Mouse (Mus musculus) CH12.LX (cell line): ENCODE data around the gene Clpp.

Source experiments
- CTCF ChIP-seq, 2 experiments: IDR thresholded peaks in 1 of 2; conservative IDR thresholded peaks in 1 of 2; 2 replicates each; pipeline ENCODE4 v1.5.1; 2011 to 2012; ENCODE audit warnings: low read depth in 2 of 2, low read length in 2 of 2, improper control_type of control experiment in 1 of 2, inconsistent platforms in 1 of 2, mild to moderate bottlenecking in 1 of 2, moderate library complexity in 1 of 2
- JUND ChIP-seq: conservative IDR thresholded peaks from 2 replicates; pipeline ENCODE4 v1.6.1; 2011; ENCODE audit warnings: low read depth, low read length, improper control_type of control experiment
- MAX ChIP-seq: IDR thresholded peaks from 2 replicates; pipeline ENCODE4 v1.6.1; 2011; ENCODE audit warnings: low read length, improper control_type of control experiment
- MEF2A ChIP-seq: IDR thresholded peaks from 2 replicates; pipeline ENCODE4 v1.6.1; 2014; ENCODE audit warnings: low read depth, mild to moderate bottlenecking, inconsistent platforms, low read length, improper control_type of control experiment, borderline replicate concordance
- ZC3H11A ChIP-seq: IDR thresholded peaks from 2 replicates; pipeline ENCODE4 v1.6.1; 2012; ENCODE audit warnings: low read depth, mild to moderate bottlenecking, inconsistent platforms, low read length, improper control_type of control experiment
- ZMIZ1 ChIP-seq: IDR thresholded peaks from 2 replicates; pipeline ENCODE4 v1.6.1; 2012; ENCODE audit warnings: low read depth, mild to moderate bottlenecking, inconsistent platforms, low read length, improper control_type of control experiment

GRCm38 (mm10) chr17:56952639-56953038, 37.5 kb upstream of the Clpp start:
- TF ChIP-seq CTCF (conservative IDR thresholded peaks at IDR 0.05 in 1 of 2, IDR thresholded peaks at IDR 0.05 in 1 of 2; ENCODE audit: low read depth in 2 of 2, low read length in 2 of 2) (no peak), ZMIZ1 (no peak), MEF2A (no peak), MAX (no peak), ZC3H11A (no peak), JUND (no peak)
